Mouse (Mus musculus) heart, postnatal 0 days (tissue): ENCODE results near the gene Mvb12b.

ENCODE experiments used
- CTCF ChIP-seq: IDR thresholded peaks from 2 replicates; pipeline ENCODE4 v1.5.1; 2016; ENCODE audit warnings: antibody characterized with exemption, control low read depth, low read depth
- EP300 ChIP-seq: IDR thresholded peaks from 2 replicates; pipeline ENCODE4 v1.6.1; 2016; ENCODE audit warnings: antibody characterized with exemption, low read depth

GRCm38 (mm10) chr2:33718561-33718960 lies 169.2 kb downstream of the Mvb12b start:
- no peak for TF ChIP-seq CTCF
- TF ChIP-seq EP300 = no peak
